Mouse (Mus musculus): ENCODE measurements at regions not wholly inside any gene's neighbourhood (a gene's known extent, or its start where the extent isn't known, plus 50 kb on each side); places are given as distances from the start of the nearest gene placed in this dataset.

- TF ChIP-seq CTCF (conservative IDR thresholded peaks at IDR 0.05; ENCODE audit: low read length) (no peak), NANOG (IDR thresholded peaks at IDR 0.05; ENCODE audit: borderline replicate concordance, low read length) (no peak)
Observed at GRCm38 (mm10) chr10:95761969-95762368, 80.8 kb downstream of the Gm33543 start.
